Mouse (Mus musculus): ENCODE results near the gene Klc1.

Klc1 gene

GRCm38 (mm10) chr12:111853011-111853436 is 94.4 kb downstream of the Klc1 start:
- no peak for DNase-seq (ENCODE audit: low spot score)

- no peak for DNase-seq (ENCODE audit: low spot score)
These were observed 94.9 kb downstream of the Klc1 start for GRCm38 (mm10) chr12:111853546-111853945.

- DNase-seq (ENCODE audit: low spot score): no peak
These were observed 96.8 kb downstream of the Klc1 start for GRCm38 (mm10) chr12:111855448-111855847.

Measured in layer of hippocampus, adult 9-10 months (tissue).